Mouse (Mus musculus): ENCODE data around the gene Synpo2l. TPM values are rescaled to one million over a fixed set of nuclear protein-coding genes. Genes with fewer than 3 reads are reported as not detected.

Synpo2l gene
- polyA plus RNA-seq, 1 experiment from 2014 or later = 181 TPM

- no peak for ATAC-seq (ENCODE audit: insufficient number of reproducible peaks, low FRiP score)
- Histone ChIP-seq H3K27ac (ENCODE audit: poor library complexity, severe bottlenecking) (no peak overlapping the region), H3K27me3 (replicated peaks) (no peaks in the 10 kb centered on the region), H3K4me1 (replicated peaks) (peaks cover 9% of the 10 kb centered on the region), H3K9me3 (replicated peaks) (no peaks in the 10 kb centered on the region), H3K4me3 (no peak overlapping the region), H3K9ac (no peak overlapping the region), H3K4me2 (no peak overlapping the region), H3K36me3 (0 out of 2 replicates have a peak, but pooled peaks cover 5% of the 10 kb centered on the region)
- 88% methylated on average over 2 of the region's 2 CpGs for WGBS
Measured at GRCm38 (mm10) chr14:20621903-20622302, 46.3 kb downstream of the Synpo2l start.

GRCm38 (mm10) chr14:20619131-20619530 lies 49.0 kb downstream of the Synpo2l start:
- H3K27ac ChIP-seq (ENCODE audit: poor library complexity, severe bottlenecking) = no peak overlapping the region
- 0 out of 2 replicates have a peak, but pooled peaks cover 5% of the 10 kb centered on the region for H3K36me3 ChIP-seq
- peaks cover 15% of the 10 kb centered on the region for H3K4me1 ChIP-seq (replicated peaks)
- no peak overlapping the region for H3K4me3 ChIP-seq
- no peak overlapping the region for H3K4me2 ChIP-seq
- H3K9me3 ChIP-seq (replicated peaks) = no peaks in the 10 kb centered on the region
- ATAC-seq (ENCODE audit: insufficient number of reproducible peaks, low FRiP score) = no peak
- no peak overlapping the region for H3K9ac ChIP-seq
- H3K27me3 ChIP-seq (replicated peaks) = no peaks in the 10 kb centered on the region

- WGBS = 57% methylated on average over 5 of the region's 5 CpGs
- Histone ChIP-seq H3K27ac (ENCODE audit: poor library complexity, severe bottlenecking) (no peak overlapping the region), H3K9ac (no peak overlapping the region), H3K4me2 (no peak overlapping the region), H3K4me3 (no peak overlapping the region), H3K27me3 (replicated peaks) (no peaks in the 10 kb centered on the region), H3K4me1 (replicated peaks) (peaks cover 15% of the 10 kb centered on the region), H3K9me3 (replicated peaks) (no peaks in the 10 kb centered on the region), H3K36me3 (0 out of 2 replicates have a peak, but pooled peaks cover 5% of the 10 kb centered on the region)
- ATAC-seq (ENCODE audit: insufficient number of reproducible peaks, low FRiP score) = no peak
Measured at GRCm38 (mm10) chr14:20618211-20618610, 49.9 kb downstream of the Synpo2l start.

- Histone ChIP-seq H3K4me3 (no peak overlapping the region), H3K27me3 (replicated peaks) (no peaks in the 10 kb centered on the region), H3K9me3 (replicated peaks) (no peaks in the 10 kb centered on the region), H3K36me3 (0 out of 2 replicates have a peak, but pooled peaks cover 5% of the 10 kb centered on the region), H3K4me2 (no peak overlapping the region), H3K9ac (no peak overlapping the region), H3K4me1 (replicated peaks) (peaks cover 15% of the 10 kb centered on the region), H3K27ac (ENCODE audit: poor library complexity, severe bottlenecking) (no peak overlapping the region)
- ATAC-seq (ENCODE audit: insufficient number of reproducible peaks, low FRiP score) = no peak
- 26% methylated on average over 2 of the region's 2 CpGs for WGBS
Measured at GRCm38 (mm10) chr14:20616421-20616820, 51.7 kb downstream of the Synpo2l start.

- ATAC-seq (ENCODE audit: insufficient number of reproducible peaks, low FRiP score) = no peak
- Histone ChIP-seq H3K36me3 (0 out of 2 replicates have a peak, but pooled peaks cover 2% of the 10 kb centered on the region), H3K9ac (no peak overlapping the region), H3K27me3 (replicated peaks) (no peaks in the 10 kb centered on the region), H3K4me2 (no peak overlapping the region), H3K4me3 (no peak overlapping the region), H3K4me1 (replicated peaks) (peaks cover 19% of the 10 kb centered on the region), H3K9me3 (replicated peaks) (no peaks in the 10 kb centered on the region), H3K27ac (ENCODE audit: poor library complexity, severe bottlenecking) (no peak overlapping the region)
- WGBS = 91% methylated on average over 2 of the region's 2 CpGs
Measured at GRCm38 (mm10) chr14:20615075-20615474, 53.1 kb downstream of the Synpo2l start.

GRCm38 (mm10) chr14:20612820-20613219 lies 55.3 kb downstream of the Synpo2l start:
- ATAC-seq (ENCODE audit: insufficient number of reproducible peaks, low FRiP score) = no peak
- H3K4me2 ChIP-seq = no peak overlapping the region
- H3K27me3 ChIP-seq (replicated peaks) = no peaks in the 10 kb centered on the region
- H3K27ac ChIP-seq (ENCODE audit: poor library complexity, severe bottlenecking) = no peak overlapping the region
- H3K36me3 ChIP-seq = no peaks in the 10 kb centered on the region
- H3K4me1 ChIP-seq (replicated peaks) = peaks cover 21% of the 10 kb centered on the region
- no peak overlapping the region for H3K9ac ChIP-seq
- no peaks in the 10 kb centered on the region for H3K9me3 ChIP-seq (replicated peaks)
- H3K4me3 ChIP-seq = no peak overlapping the region
- 87% methylated on average over 1 of the region's 1 CpGs for WGBS

- H3K36me3 ChIP-seq = peaks cover 8% of the 10 kb centered on the region; the same call in 1 of the 2 replicates
- ATAC-seq (ENCODE audit: insufficient number of reproducible peaks, low FRiP score) = peak; percentile 53; the same call in 1 of the 2 replicates
- peaks cover 18% of the 10 kb centered on the region for H3K4me1 ChIP-seq (replicated peaks)
- H3K9ac ChIP-seq = no peak overlapping the region
- peak overlapping the region; percentile 85 for H3K27ac ChIP-seq (ENCODE audit: poor library complexity, severe bottlenecking)
- no peaks in the 10 kb centered on the region for H3K9me3 ChIP-seq (replicated peaks)
- peak overlapping the region; percentile 38; the same call in 1 of the 2 replicates for H3K4me2 ChIP-seq
- 41% methylated on average over 4 of the region's 4 CpGs for WGBS
- H3K27me3 ChIP-seq (replicated peaks) = no peaks in the 10 kb centered on the region
- H3K4me3 ChIP-seq = no peak overlapping the region
Measured at GRCm38 (mm10) chr14:20610146-20610545, 58.0 kb downstream of the Synpo2l start.

GRCm38 (mm10) chr14:20609519-20609918 lies 58.6 kb downstream of the Synpo2l start:
- ATAC-seq (ENCODE audit: insufficient number of reproducible peaks, low FRiP score) = no peak
- Histone ChIP-seq H3K9ac (no peak overlapping the region), H3K27ac (ENCODE audit: poor library complexity, severe bottlenecking) (peak overlapping the region; percentile 85), H3K27me3 (replicated peaks) (no peaks in the 10 kb centered on the region), H3K4me2 (peak overlapping the region; percentile 44), H3K9me3 (replicated peaks) (no peaks in the 10 kb centered on the region), H3K4me3 (no peak overlapping the region), H3K36me3 (peaks cover 8% of the 10 kb centered on the region; the same call in 1 of the 2 replicates), H3K4me1 (replicated peaks) (peaks cover 18% of the 10 kb centered on the region)
- 56% methylated on average over 3 of the region's 3 CpGs for WGBS

Small RNA genes lying within 50 kb of the gene (microRNA-seq; reads per million reads assigned to microRNA genes)
- gene Mir6946 = 0.71 reads per million

Other genes with a start within 250 kb of the Synpo2l start
- not detected in 2 replicates for gene Cfap70, start 216.1 kb downstream of the Synpo2l start, polyA plus RNA-seq (2016; fragmentation: Nextera tagmentation; extraction: Ambion mirVana)
- gene Anxa7, start 188.2 kb downstream of the Synpo2l start, polyA plus RNA-seq (2016; fragmentation: Nextera tagmentation; extraction: Ambion mirVana) = 38.6 and 38.8 TPM in 2 replicates
- 0.50 and 0.51 TPM in 2 replicates for gene Mss51, start 171.5 kb downstream of the Synpo2l start, polyA plus RNA-seq (2016; fragmentation: Nextera tagmentation; extraction: Ambion mirVana)
- 43.0 and 43.5 TPM in 2 replicates for gene Ppp3cb, start 121.8 kb downstream of the Synpo2l start, polyA plus RNA-seq (2016; fragmentation: Nextera tagmentation; extraction: Ambion mirVana)
- 7.4 and 7.7 TPM in 2 replicates for gene Usp54, start 27.3 kb downstream of the Synpo2l start, polyA plus RNA-seq (2016; fragmentation: Nextera tagmentation; extraction: Ambion mirVana)
- 19.2 and 19.7 TPM in 2 replicates for gene Myoz1, start 11.8 kb downstream of the Synpo2l start, polyA plus RNA-seq (2016; fragmentation: Nextera tagmentation; extraction: Ambion mirVana)
- gene Sec24c, start 6.0 kb upstream of the Synpo2l start, polyA plus RNA-seq (2016; fragmentation: Nextera tagmentation; extraction: Ambion mirVana) = 93.4 and 97.4 TPM in 2 replicates
- gene Fut11, start 26.6 kb upstream of the Synpo2l start, polyA plus RNA-seq (2016; fragmentation: Nextera tagmentation; extraction: Ambion mirVana) = 20.4 and 21.2 TPM in 2 replicates
- 232 and 236 TPM in 2 replicates for gene Chchd1, start 34.7 kb upstream of the Synpo2l start, polyA plus RNA-seq (2016; fragmentation: Nextera tagmentation; extraction: Ambion mirVana)
- 32.4 and 34.0 TPM in 2 replicates for gene Zswim8, start 39.2 kb upstream of the Synpo2l start, polyA plus RNA-seq (2016; fragmentation: Nextera tagmentation; extraction: Ambion mirVana)
- gene Ndst2, start 66.2 kb upstream of the Synpo2l start, polyA plus RNA-seq (2016; fragmentation: Nextera tagmentation; extraction: Ambion mirVana) = 17.9 and 18.8 TPM in 2 replicates
- gene Camk2g, start 125.7 kb upstream of the Synpo2l start, polyA plus RNA-seq (2016; fragmentation: Nextera tagmentation; extraction: Ambion mirVana) = 65.4 and 69.5 TPM in 2 replicates
- 0.77 and 1.1 TPM in 2 replicates for gene Plau, start 168.3 kb upstream of the Synpo2l start, polyA plus RNA-seq (2016; fragmentation: Nextera tagmentation; extraction: Ambion mirVana)

Measured in heart, embryonic 12.5 days (tissue).